ENCODE assay signal across 13 mouse cellular contexts in the genomic region with DNA sequence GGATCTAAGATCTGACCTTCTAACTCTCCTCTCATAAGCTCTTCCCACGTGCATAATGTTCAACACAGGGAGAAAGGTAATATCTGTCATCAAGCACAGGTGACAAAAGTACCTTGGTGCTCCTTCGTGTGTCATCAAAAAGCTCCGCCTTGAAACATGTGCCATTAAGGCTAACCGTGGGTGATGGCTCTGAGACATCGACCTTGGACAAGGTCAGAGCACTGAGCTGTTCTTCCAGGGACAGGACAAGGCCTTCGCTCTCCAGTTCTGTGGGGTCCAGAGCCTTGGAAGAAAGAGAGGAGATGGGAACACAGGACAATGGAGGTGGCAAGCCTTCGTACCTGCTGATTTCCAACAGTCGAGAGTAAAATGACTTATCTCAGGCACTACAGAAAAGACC. TPM values are rescaled to one million over a fixed set of nuclear protein-coding genes. Genes with fewer than 3 reads are reported as not detected.
DNase-seq lines count a peak whose midpoint lies in the region.
"Had no signal": no experiment of that assay in that cellular context is flagged by ENCODE, and none has a peak within 500 bp of the region (broad histone marks: within the 10 kb centered on the region; RNA-seq: fewer than 3 reads in every experiment).

No protein-coding gene starts in this region.

- peak; percentile 71 for DNase-seq in adrenal gland, adult 2 months
- DNase-seq in adrenal gland, postnatal 25 days, result no peak
- DNase-seq in adrenal gland, postnatal 10 days, result peak; percentile 15
- DNase-seq in adrenal gland, postnatal 36 days, result peak; percentile 20 to 59
- DNase-seq in layer of hippocampus, adult 11-12 months (ENCODE audit: low spot score), result no peak
- DNase-seq in spleen, postnatal 36 days (ENCODE audit: low spot score in 2 of 2), result no peak
- DNase-seq: cerebellum, adult 11 months; cerebellum, adult 18-20 months; cerebellum, adult 8-10 months; cerebellum, adult 9-11 months; cerebellum, postnatal 14 days; cerebellum, postnatal 36 days; embryo, embryonic 11 days had no signal

RNA-seq across cellular contexts. Expression of a gene that starts 22.2 kb away (rescaled TPM):
- total RNA-seq in adrenal gland, adult 2 months (2021), result 1 to 10 TPM; 8.6 to 9.2 TPM
- polyA plus RNA-seq in adrenal gland, adult 2 months (2012; rRNA removed), result 2.9 and 3.2 TPM in 2 replicates
- 13.2 and 14.4 TPM in 2 replicates for total RNA-seq in adrenal gland, postnatal 25 days (2021)
- total RNA-seq in adrenal gland, postnatal 10 days (2021), result 10 to 100 TPM in 1 of 2 experiments, 1 to 10 TPM in 1; 8.0 to 11.9 TPM
- 10 to 100 TPM in 1 of 2 experiments, 1 to 10 TPM in 1; 8.8 to 10.7 TPM for total RNA-seq in adrenal gland, postnatal 36 days (2021)

RNA-seq across cellular contexts. Expression of a gene that starts 25.3 kb away (rescaled TPM):
- total RNA-seq in adrenal gland, adult 2 months (2021), result 1 to 10 TPM; 1.8 to 4.2 TPM
- 1.7 and 1.8 TPM in 2 replicates for polyA plus RNA-seq in adrenal gland, adult 2 months (2012; rRNA removed)
- total RNA-seq in adrenal gland, postnatal 25 days (2021), result 4.9 and 5.0 TPM in 2 replicates
- total RNA-seq in adrenal gland, postnatal 10 days (2021), result 1 to 10 TPM; 3.9 to 5.3 TPM
- total RNA-seq in adrenal gland, postnatal 36 days (2021), result 1 to 10 TPM; 3.4 to 4.1 TPM

Comparison
In these comparisons a context has a peak if more than half of its experiments do, and no peak if none do; other contexts are left out.
1. DNase-seq: peak in adrenal gland, adult 2 months (single experiment), adrenal gland, postnatal 10 days (single experiment) and adrenal gland, postnatal 36 days (2 of 2); none in adrenal gland, postnatal 25 days (single experiment), layer of hippocampus, adult 11-12 months (single experiment) and spleen, postnatal 36 days (0 of 2).